Mouse (Mus musculus) lung, embryonic 14.5 days (tissue): ENCODE measurements around the gene Efna1. TPM values are rescaled to one million over a fixed set of nuclear protein-coding genes. Genes with fewer than 3 reads are reported as not detected.
A peak's percentile ranks its signal among the peaks of the same experiment; 100 is the strongest.

Source experiments
- ATAC-seq: fragments of 200-750 bp; cut with Nextera tagmentation; 2 replicates; pipeline ENCODE4 v1.8.0; 2017; ENCODE audit warnings: mild to moderate bottlenecking, moderate TSS enrichment, moderate library complexity; ENCODE audit not compliant: insufficient read depth
- DNase-seq: peaks from one replicate; pipeline ENCODE4 v3.0.0-alpha.2; 2015
- H3K27ac ChIP-seq: fragments of 300-500 bp; sonication (generic); 2 replicates; pipeline ENCODE4 v1.5.1; 2014; ENCODE audit warnings: low read depth, mild to moderate bottlenecking, moderate library complexity
- H3K27me3 ChIP-seq: fragments of 300-500 bp; sonication (generic); 2 replicates; pipeline ENCODE4 v1.6.1; 2014; ENCODE audit warnings: low read length, control low read depth; ENCODE audit not compliant: insufficient read depth
- H3K36me3 ChIP-seq: fragments of 300-500 bp; sonication (generic); 2 replicates; pipeline ENCODE4 v1.6.1; 2014; ENCODE audit warnings: control low read depth; ENCODE audit not compliant: insufficient read depth
- H3K4me1 ChIP-seq: fragments of 300-500 bp; sonication (generic); 2 replicates; pipeline ENCODE4 v1.6.1; 2014; ENCODE audit warnings: antibody characterized with exemption, control low read depth; ENCODE audit not compliant: insufficient read depth
- H3K4me2 ChIP-seq: fragments of 300-500 bp; sonication (generic); 2 replicates; pipeline ENCODE4 v1.6.1; 2014; ENCODE audit warnings: mild to moderate bottlenecking
- H3K4me3 ChIP-seq: fragments of 300-500 bp; sonication (generic); 2 replicates; pipeline ENCODE4 v1.5.1; 2014; ENCODE audit warnings: low read depth, low read length
- H3K9ac ChIP-seq: fragments of 300-500 bp; sonication (generic); 2 replicates; pipeline ENCODE4 v1.6.1; 2014
- H3K9me3 ChIP-seq: fragments of 300-500 bp; sonication (generic); 2 replicates; pipeline ENCODE4 v1.6.1; 2016; ENCODE audit warnings: low read depth, low read length, control low read depth
- CTCF ChIP-seq: IDR thresholded peaks from 2 replicates; pipeline ENCODE4 v1.5.1; 2016; ENCODE audit warnings: antibody characterized with exemption, low read depth
- WGBS: fragments of 180-500 bp; shearing (Covaris S2); extraction: QIAGEN DNeasy Blood & Tissue Kit; methylation state at CpG from one replicate; pipeline ENCODE4 v1.1.7; 2014; 5-methylcytosine and 5-hydroxymethylcytosine counted together
- polyA plus RNA-seq: library from polyadenylated mRNA; unstranded; fragments of >200 nt; fragmentation: Nextera tagmentation; extraction: Ambion mirVana; gene quantifications from 2 replicates; pipeline ENCODE4 v1.2.1, GENCODE M21; 2014

The Efna1 gene
- polyA plus RNA-seq, 1 experiment from 2014 or later: 68.3 TPM

DNA sequence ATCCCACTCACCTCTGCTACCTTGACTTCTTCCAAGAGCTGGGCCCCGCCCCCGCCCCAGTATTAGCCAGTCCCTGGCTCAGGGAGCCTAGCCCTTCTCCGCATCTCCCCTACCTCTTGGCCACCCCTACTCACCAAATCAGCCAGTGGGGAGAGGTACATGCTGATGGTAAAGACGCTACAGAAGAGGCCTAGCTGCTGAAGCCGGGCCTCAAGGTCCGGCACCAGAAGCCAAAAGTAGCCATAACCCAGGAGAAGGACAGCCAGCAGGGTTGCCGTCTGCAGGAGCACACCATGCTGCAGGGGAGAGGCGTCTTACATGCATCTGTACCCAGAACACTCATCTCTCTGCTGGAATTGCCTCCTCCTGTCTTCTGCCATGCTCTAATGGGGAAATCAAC lies 12.0 kb downstream of the Efna1 start:
- Histone ChIP-seq H3K4me1 (peaks cover 13% of the 10 kb centered on the region), H3K27me3 (no peaks in the 10 kb centered on the region), H3K9ac (no peak overlapping the region), H3K27ac (peak overlapping the region; percentile 19; the same call in 1 of the 2 replicates), H3K9me3 (no peaks in the 10 kb centered on the region), H3K4me2 (peak overlapping the region; percentile 77), H3K4me3 (no peak overlapping the region; the same call in 1 of the 2 replicates), H3K36me3 (peaks cover 28% of the 10 kb centered on the region)
- no peak for ATAC-seq
- no peak for TF ChIP-seq CTCF
- DNase-seq: no peak
- 60% methylated on average over 8 of the region's 8 CpGs for WGBS

DNA sequence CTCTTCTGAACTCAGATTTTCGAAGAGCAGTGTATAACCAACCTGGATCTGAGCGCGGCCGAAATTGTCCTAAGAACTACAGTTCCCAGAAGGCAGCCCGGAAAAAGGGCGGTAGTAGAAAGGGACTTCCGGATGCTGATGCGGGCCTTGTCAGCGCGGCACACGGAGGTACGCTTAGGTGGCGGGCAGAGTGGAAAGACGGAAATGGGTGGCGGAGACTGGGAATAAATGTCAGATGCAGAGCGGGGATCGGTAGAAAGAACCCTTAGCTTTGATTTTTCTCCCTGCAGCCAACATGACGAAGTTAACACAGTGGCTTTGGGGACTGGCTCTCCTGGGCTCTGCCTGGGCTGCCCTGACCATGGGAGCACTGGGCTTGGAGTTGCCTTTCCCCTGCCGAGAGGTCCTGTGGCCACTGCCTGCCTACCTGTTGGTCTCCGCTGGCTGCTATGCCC lies 14.5 kb downstream of the Efna1 start:
- H3K27me3 ChIP-seq: no peaks in the 10 kb centered on the region
- peak overlapping the region; percentile 87 for H3K4me2 ChIP-seq
- peak overlapping the region; percentile 69 for H3K27ac ChIP-seq
- under 1% methylated on average over 20 of the region's 20 CpGs for WGBS
- H3K9me3 ChIP-seq: no peaks in the 10 kb centered on the region
- TF ChIP-seq CTCF: no peak
- H3K4me3 ChIP-seq: peak overlapping the region; percentile 75
- H3K36me3 ChIP-seq: peaks cover 17% of the 10 kb centered on the region
- DNase-seq (peak; percentile 94), ATAC-seq (peak; percentile 89)
- H3K9ac ChIP-seq: peak overlapping the region; percentile 89
- peaks cover 13% of the 10 kb centered on the region for H3K4me1 ChIP-seq

DNA sequence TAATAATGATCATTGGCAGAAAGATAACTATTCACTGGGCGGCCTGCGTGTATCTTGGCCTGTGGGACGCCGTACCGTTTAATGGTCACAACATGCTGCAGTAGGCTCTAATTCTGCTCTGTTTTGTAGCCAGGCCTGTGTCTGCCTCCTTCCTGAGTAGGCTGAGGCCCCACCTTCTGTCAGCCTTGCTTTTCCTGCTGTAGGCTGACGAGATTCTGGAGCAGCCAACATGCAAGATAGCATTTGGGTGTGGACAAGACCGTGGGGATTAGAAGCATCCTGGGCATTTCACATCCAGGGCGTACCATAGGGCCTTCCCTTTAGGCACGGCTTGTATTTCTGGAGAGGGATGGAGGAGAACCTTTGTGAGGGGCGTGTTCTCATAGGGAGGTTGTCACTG lies 18.5 kb downstream of the Efna1 start:
- H3K4me2 ChIP-seq: no peak overlapping the region
- no peak for TF ChIP-seq CTCF
- no peak overlapping the region for H3K4me3 ChIP-seq
- no peaks in the 10 kb centered on the region for H3K27me3 ChIP-seq
- H3K9ac ChIP-seq: no peak overlapping the region
- no peaks in the 10 kb centered on the region for H3K9me3 ChIP-seq
- WGBS: 62% methylated on average over 10 of the region's 10 CpGs
- ATAC-seq (no peak), DNase-seq (no peak)
- no peaks in the 10 kb centered on the region for H3K36me3 ChIP-seq
- H3K4me1 ChIP-seq: no peaks in the 10 kb centered on the region
- no peak overlapping the region for H3K27ac ChIP-seq

DNA sequence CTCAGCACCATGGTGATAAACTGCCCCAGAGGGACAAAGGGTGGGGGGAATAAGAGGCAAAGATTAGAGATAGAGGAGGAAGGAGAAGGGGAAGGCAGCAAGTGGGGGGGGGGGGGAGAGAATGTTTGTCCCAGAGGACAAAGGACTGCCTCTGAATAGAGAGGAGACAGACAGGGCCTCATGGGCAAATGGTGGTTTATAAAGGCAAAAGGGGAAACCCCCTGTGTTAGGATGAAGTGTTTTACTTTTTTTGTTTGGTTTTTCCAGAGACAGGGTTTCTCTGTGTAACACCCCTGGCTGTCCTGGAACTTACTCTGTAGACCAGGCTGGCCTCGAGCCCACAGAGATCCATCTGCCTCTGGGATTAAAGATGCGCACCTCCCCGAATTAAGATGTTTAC lies 20.7 kb downstream of the Efna1 start:
- no peak overlapping the region for H3K4me2 ChIP-seq
- 52% methylated on average over 3 of the region's 3 CpGs for WGBS
- no peak overlapping the region for H3K27ac ChIP-seq
- H3K9me3 ChIP-seq: no peaks in the 10 kb centered on the region
- no peaks in the 10 kb centered on the region for H3K27me3 ChIP-seq
- H3K9ac ChIP-seq: no peak overlapping the region
- ATAC-seq: no peak
- no peak for DNase-seq
- H3K4me1 ChIP-seq: no peaks in the 10 kb centered on the region
- no peaks in the 10 kb centered on the region for H3K36me3 ChIP-seq
- no peak overlapping the region for H3K4me3 ChIP-seq
- TF ChIP-seq CTCF: no peak

DNA sequence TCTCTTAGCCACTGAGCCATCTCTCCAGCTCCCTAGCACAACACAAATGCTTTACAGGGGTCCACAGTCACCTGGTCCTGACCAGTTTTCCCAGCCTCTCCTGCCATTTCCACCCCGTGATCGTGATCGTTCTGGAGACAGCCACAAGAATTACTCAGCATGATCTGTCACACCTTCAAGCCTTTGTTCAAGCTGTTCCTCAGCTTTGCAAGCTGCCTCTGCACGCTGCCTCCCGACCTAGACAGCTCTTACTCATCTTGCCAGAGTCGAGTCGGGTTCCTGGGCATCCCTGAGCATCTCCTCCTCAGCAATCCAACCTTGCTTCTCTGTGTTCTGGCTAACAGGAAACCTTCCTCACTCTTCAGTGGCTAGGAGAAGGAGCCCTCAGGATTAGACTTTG lies 21.9 kb downstream of the Efna1 start, which contains the start of gene Dpm3:
Gene Dpm3, plus strand, starts transcription at position 283 of the 400 bp plus-strand sequence.
- H3K9me3 ChIP-seq: no peaks in the 10 kb centered on the region
- no peak within 1 kb of the TSS for H3K4me3 ChIP-seq
- H3K27ac ChIP-seq: no peak within 1 kb of the TSS
- H3K36me3 ChIP-seq: no peaks in the 10 kb centered on the region
- H3K4me2 ChIP-seq: no peak within 1 kb of the TSS
- no peak for DNase-seq
- ATAC-seq: no peak
- no peak within 1 kb of the TSS for H3K9ac ChIP-seq
- WGBS: 39% methylated on average over 7 of the region's 7 CpGs
- no peaks in the 10 kb centered on the region for H3K27me3 ChIP-seq
- H3K4me1 ChIP-seq: no peaks in the 10 kb centered on the region
- TF ChIP-seq CTCF: no peak

DNA sequence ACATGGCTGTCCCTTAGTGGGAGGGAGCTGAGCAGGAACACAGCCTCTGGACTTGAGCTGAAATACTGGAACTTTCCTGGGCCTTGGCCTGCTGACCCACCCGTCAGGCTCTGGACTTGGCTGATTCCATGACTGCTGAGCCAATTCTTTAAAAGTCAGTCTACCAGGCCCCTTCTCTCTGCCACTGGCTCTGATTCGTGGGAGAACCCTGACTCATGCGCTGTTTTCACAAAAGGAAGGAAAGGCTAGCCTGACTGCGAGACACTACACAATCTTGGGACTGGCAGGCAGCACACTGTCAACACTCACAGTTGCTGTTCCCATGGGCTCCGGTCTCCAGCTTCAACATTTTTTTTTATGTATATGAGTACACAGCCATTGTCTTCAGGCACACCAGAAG lies 24.8 kb downstream of the Efna1 start:
- no peak overlapping the region for H3K27ac ChIP-seq
- H3K36me3 ChIP-seq: no peaks in the 10 kb centered on the region
- peaks cover 8% of the 10 kb centered on the region; the same call in 1 of the 2 replicates for H3K4me1 ChIP-seq
- H3K4me3 ChIP-seq: no peak overlapping the region
- H3K27me3 ChIP-seq: no peaks in the 10 kb centered on the region
- 74% methylated on average over 5 of the region's 5 CpGs for WGBS
- TF ChIP-seq CTCF: no peak
- H3K4me2 ChIP-seq: no peak overlapping the region
- ATAC-seq (no peak), DNase-seq (no peak)
- H3K9me3 ChIP-seq: no peaks in the 10 kb centered on the region
- no peak overlapping the region for H3K9ac ChIP-seq

DNA sequence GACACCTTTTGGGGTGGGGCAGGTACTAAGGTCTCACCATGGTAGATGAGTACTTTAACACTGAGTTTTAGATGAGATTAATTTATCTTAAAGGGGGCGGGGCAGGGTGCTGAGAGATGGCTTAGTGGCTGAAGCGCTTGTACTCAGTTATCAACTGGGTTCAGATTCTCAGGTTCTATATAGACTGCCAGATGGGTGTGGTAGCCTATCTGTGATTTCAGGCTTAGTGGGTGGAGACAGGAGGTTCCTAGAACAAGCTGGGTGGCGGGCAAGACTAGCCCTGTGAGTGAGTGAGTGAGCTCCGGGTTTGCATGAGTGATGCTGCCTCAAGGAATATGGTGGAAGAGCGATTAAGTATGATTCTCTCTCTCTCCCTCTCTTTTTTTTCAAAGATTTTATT lies 25.9 kb downstream of the Efna1 start:
- Histone ChIP-seq H3K4me1 (peaks cover 9% of the 10 kb centered on the region; the same call in 1 of the 2 replicates), H3K9ac (no peak overlapping the region), H3K36me3 (no peaks in the 10 kb centered on the region), H3K27me3 (no peaks in the 10 kb centered on the region), H3K4me2 (no peak overlapping the region), H3K9me3 (no peaks in the 10 kb centered on the region), H3K4me3 (no peak overlapping the region), H3K27ac (no peak overlapping the region)
- 78% methylated on average over 5 of the region's 5 CpGs for WGBS
- no peak for TF ChIP-seq CTCF
- no peak for ATAC-seq
- no peak for DNase-seq
